Mouse (Mus musculus) small intestine, adult 2 months (tissue): ENCODE results near the gene Ccdc159.

Experiments
- CTCF ChIP-seq: fragments of 200-500 bp; IDR thresholded peaks from 2 replicates; pipeline ENCODE4 v1.5.1; 2012; ENCODE audit warnings: low read depth, mild to moderate bottlenecking, control low read depth, inconsistent platforms, low read length, moderate library complexity, mixed read lengths; ENCODE audit not compliant: insufficient replicate concordance, insufficient read length; ENCODE audit errors: extremely low read depth
- POLR2A ChIP-seq: fragments of 200-500 bp; IDR thresholded peaks from 2 replicates; pipeline ENCODE4 v1.6.1; 2012; ENCODE audit warnings: low read depth, mild to moderate bottlenecking, control low read depth, inconsistent platforms, low read length, moderate library complexity

GRCm38 (mm10) chr9:21948790-21949189 lies 21.5 kb downstream of the Ccdc159 start:
- no peak for TF ChIP-seq CTCF
- no peak for TF ChIP-seq POLR2A
